Mouse (Mus musculus) forebrain, embryonic 10.5 days (tissue): ENCODE measurements around the gene Cphx1. TPM values are rescaled to one million over a fixed set of nuclear protein-coding genes. Genes with fewer than 3 reads are reported as not detected.
"Not testable (repeated sequence)": the region's sequence is repeated elsewhere in the genome, so short reads cannot be mapped to it uniquely, and the experiment has no call there.

Experiments
- DNase-seq: peaks from one replicate; pipeline ENCODE4 v3.0.0-alpha.2; 2017; ENCODE audit warnings: low spot score; ENCODE audit errors: extremely low spot score
- H3K27ac ChIP-seq: fragments of 300-500 bp; sonication (generic); 2 replicates; pipeline ENCODE4 v1.5.1; 2016; ENCODE audit warnings: mild to moderate bottlenecking
- H3K27me3 ChIP-seq: fragments of 300-500 bp; sonication (generic); 2 replicates; pipeline ENCODE4 v1.6.1; 2016; ENCODE audit warnings: mild to moderate bottlenecking; ENCODE audit not compliant: poor library complexity, severe bottlenecking
- H3K36me3 ChIP-seq: fragments of 300-500 bp; sonication (generic); replicated peaks from 2 replicates; pipeline ENCODE4 v1.6.1; 2016; ENCODE audit warnings: mild to moderate bottlenecking, moderate library complexity
- H3K4me1 ChIP-seq: fragments of 300-500 bp; sonication (generic); 2 replicates; pipeline ENCODE4 v1.6.1; 2016
- H3K4me3 ChIP-seq: fragments of 300-500 bp; sonication (generic); 2 replicates; pipeline ENCODE4 v1.5.1; 2016; ENCODE audit warnings: mild to moderate bottlenecking, moderate library complexity
- H3K9me3 ChIP-seq: fragments of 300-500 bp; sonication (generic); 2 replicates; pipeline ENCODE4 v1.6.1; 2016; ENCODE audit warnings: mild to moderate bottlenecking, moderate library complexity
- WGBS: fragments of 180-500 bp; shearing (Covaris S2); methylation state at CpG from one replicate; pipeline ENCODE4 v1.1.7; 2016; 5-methylcytosine and 5-hydroxymethylcytosine counted together
- polyA plus RNA-seq: library from polyadenylated mRNA; unstranded; fragments of >200 nt; fragmentation: Nextera tagmentation; extraction: Ambion mirVana; gene quantifications from 2 replicates; pipeline ENCODE4 v1.2.1, GENCODE M21; 2016

Gene Cphx1
- not detected in 2 replicates for polyA plus RNA-seq

DNA sequence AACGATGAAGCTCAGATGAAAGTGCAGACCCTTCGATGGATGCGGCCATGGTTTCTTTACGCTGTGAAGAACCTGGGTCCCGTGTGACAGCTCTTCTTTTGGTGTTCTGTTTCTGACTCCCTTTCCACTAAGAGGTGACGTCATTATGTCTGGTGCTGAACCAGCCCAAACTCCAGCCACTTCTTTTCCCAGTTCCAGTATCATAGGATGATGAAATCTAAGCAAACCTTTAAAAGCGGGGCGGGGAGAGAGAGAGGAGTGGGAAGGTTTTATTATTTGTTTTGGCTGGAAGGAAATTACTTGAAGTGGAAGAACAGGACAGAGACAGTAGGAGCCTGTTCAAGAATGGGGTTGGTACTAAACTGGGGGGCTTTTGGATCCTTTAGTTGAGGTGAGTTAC is at the start of gene Cphx1:
Gene Cphx1 (plus strand): TSS at position 301 of the 400 bp plus-strand sequence.
- not testable (repeated sequence) for H3K36me3 ChIP-seq, H3K4me1 ChIP-seq, DNase-seq, H3K27ac ChIP-seq, H3K9me3 ChIP-seq, H3K27me3 ChIP-seq, H3K4me3 ChIP-seq
- no CpG with 5 or more reads among the region's 8 CpGs for WGBS

DNA sequence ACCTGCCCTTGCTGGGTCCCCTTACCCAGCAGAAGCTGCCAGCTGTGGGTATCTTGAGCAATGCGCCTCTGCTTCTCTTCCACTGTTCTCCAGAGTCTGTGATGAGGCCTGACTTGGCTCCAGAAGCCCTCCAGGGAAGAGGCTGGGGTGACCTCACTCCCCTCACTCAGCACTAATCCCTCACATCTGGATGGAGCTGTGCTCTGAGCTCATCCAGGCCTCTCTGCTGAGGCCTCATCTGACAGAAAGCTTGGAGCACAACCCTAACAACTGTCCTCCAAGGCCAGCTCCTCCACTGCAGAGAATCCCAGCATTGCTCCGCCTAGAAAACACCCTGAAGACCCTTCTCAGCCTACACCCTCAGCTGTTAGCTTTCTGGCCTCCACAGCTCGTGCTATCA is 43.5 kb upstream of the Cphx1 start:
- H3K4me3 ChIP-seq, H3K4me1 ChIP-seq, DNase-seq, H3K27ac ChIP-seq, H3K27me3 ChIP-seq, H3K36me3 ChIP-seq, H3K9me3 ChIP-seq: not testable (repeated sequence)
- WGBS, result no CpG with 5 or more reads among the region's 3 CpGs

DNA sequence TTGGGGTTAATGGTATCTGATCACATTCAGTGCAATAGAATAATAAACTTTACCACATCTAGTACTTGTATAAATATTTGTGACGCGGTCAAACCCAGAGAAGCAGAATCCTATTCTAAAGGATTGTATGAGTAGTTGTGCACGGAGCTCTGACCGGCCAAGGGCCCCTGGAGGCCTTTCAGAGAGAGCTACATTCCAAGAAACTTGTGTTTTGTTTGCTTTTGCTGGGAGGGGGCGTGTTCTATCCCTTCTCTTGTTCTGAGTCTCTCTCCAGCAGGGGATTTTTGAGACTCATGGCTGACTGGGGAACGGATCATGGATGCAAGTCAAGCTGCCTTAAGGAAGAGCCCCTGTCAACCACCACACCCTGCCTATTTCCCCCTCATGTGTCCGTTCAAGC is 42.4 kb upstream of the Cphx1 start:
- not testable (repeated sequence) for H3K9me3 ChIP-seq, H3K36me3 ChIP-seq, H3K4me1 ChIP-seq, H3K4me3 ChIP-seq, H3K27me3 ChIP-seq, DNase-seq, H3K27ac ChIP-seq
- no CpG with 5 or more reads among the region's 7 CpGs for WGBS

DNA sequence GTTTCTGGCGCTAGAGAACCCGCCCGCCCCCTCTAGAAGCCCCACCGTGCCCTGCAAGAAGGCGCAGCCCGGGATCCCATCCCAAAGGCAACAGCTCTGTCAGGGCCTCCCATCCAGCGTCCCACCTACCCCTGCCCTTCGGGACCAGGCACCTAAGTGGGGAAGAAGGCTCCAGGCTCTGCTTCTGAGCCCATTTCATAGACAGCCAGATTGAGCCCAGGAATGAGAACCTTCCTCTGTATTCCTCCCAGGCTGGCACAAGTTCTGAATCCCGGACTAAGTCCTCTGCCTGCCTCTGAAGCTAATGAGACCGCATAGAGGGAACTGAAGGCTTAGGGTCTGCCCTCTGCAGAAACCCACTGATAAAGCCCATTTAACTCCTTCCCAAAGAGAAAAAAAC is 35.1 kb upstream of the Cphx1 start, which contains the start of gene Plac9a:
Gene Plac9a (minus strand): TSS at position 101 of the 400 bp plus-strand sequence.
- no CpG with 5 or more reads among the region's 10 CpGs for WGBS
- DNase-seq, H3K36me3 ChIP-seq, H3K9me3 ChIP-seq, H3K4me3 ChIP-seq, H3K4me1 ChIP-seq, H3K27me3 ChIP-seq, H3K27ac ChIP-seq: not testable (repeated sequence)

DNA sequence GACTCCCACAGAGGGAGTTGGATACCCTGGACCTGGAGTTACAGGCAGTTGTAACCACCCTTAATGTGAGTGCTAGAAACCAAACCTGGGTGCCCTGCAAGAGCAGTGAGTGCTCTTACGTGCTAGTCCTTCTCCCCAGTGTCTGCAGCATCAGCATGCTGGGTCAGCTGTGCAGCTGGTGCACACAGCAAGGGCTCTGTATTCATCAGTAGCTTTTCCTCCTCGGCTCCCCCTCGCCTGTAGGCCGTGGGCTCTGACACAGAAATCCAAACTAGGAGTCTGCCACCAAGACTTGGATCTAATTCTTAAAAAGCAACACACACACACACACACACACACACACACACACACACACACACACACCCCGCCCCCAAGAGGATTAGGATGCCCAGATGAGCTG is 32.9 kb upstream of the Cphx1 start:
- not testable (repeated sequence) for H3K9me3 ChIP-seq, H3K36me3 ChIP-seq, H3K4me3 ChIP-seq, H3K4me1 ChIP-seq, H3K27me3 ChIP-seq, DNase-seq, H3K27ac ChIP-seq
- 43% methylated on average over 1 of the region's 5 CpGs for WGBS

DNA sequence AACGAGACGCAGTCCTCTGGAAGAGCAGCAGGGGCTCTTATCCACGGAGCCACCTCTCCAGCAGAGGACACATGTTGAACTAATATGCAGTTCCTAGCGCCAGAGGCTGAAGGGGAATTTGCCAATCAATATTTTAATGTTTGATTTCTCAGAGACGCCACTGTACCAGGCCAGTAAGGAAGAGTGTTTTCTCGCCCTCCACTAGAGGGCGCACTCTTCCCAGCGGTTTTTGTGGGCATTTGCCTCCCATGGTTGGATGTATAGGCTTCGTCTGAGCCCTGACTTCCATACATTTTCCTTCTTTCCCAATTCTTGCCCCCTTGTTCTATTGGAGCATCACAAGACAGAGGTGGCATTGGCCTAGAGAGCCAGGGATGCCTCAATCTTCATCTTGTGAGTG is 30.8 kb upstream of the Cphx1 start:
- not testable (repeated sequence) for H3K27ac ChIP-seq, H3K4me1 ChIP-seq, H3K36me3 ChIP-seq, H3K9me3 ChIP-seq, H3K4me3 ChIP-seq, DNase-seq, H3K27me3 ChIP-seq
- no CpG with 5 or more reads among the region's 9 CpGs for WGBS

DNA sequence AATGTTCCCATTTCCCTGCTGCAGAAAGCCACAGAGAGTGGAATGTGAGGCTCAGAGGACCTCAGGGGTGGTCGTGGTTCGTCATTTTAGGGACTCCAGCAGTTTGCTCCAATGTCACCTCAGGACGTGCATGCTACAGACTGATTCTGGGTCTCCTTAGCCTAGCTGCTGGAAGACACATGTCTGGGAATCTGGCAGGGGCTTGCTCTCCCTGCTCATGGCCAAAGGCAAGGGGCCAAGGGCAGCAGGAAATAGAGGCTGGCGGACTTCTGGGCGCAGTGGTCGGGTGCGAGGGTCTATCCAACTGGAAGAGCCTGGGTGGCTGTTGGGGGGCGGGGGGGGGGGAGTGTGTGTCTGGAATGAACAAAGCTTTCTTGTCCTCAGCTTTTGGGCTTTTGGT is 29.1 kb upstream of the Cphx1 start:
- H3K4me3 ChIP-seq, H3K4me1 ChIP-seq, DNase-seq, H3K27me3 ChIP-seq, H3K27ac ChIP-seq, H3K9me3 ChIP-seq, H3K36me3 ChIP-seq: not testable (repeated sequence)
- WGBS, result no CpG with 5 or more reads among the region's 8 CpGs

DNA sequence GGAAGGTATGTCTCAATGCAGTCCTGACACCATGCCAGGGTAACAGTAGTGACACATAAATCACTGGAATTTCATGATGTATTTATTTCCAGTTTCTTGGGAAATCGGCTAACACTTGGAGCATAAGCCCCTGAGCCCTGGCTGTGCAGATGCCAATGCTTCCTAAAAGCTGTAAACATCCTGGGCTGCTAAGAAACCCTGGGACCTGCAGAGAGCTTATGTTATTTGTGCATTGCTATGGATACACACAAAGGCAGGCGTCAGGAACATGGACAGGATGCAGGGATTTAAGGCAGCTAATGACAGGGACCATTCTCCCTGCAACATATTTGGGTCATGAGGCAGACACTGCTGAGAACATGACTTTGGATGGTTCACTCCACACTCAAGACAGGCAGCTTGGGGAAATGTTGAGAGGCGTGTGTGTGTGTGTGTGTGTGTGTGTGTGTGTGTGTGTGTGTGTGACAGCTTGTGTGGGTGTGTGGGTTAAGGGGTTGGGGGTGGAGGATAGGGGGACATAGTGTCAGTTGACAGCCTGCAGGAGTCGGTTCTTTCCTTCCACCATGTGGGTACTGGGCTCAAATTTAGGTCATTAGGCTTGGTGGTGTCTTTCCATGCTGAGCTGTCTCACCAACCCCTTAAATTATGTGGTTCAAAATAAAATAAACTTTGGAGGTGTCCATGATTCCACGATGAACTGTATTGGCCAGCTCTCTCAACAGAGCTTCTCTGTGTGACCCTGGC is 19.5 kb upstream of the Cphx1 start:
- not testable (repeated sequence) for H3K27ac ChIP-seq, H3K36me3 ChIP-seq, H3K4me1 ChIP-seq, H3K4me3 ChIP-seq, DNase-seq, H3K9me3 ChIP-seq, H3K27me3 ChIP-seq
- WGBS, result no CpG with 5 or more reads among the region's 5 CpGs

DNA sequence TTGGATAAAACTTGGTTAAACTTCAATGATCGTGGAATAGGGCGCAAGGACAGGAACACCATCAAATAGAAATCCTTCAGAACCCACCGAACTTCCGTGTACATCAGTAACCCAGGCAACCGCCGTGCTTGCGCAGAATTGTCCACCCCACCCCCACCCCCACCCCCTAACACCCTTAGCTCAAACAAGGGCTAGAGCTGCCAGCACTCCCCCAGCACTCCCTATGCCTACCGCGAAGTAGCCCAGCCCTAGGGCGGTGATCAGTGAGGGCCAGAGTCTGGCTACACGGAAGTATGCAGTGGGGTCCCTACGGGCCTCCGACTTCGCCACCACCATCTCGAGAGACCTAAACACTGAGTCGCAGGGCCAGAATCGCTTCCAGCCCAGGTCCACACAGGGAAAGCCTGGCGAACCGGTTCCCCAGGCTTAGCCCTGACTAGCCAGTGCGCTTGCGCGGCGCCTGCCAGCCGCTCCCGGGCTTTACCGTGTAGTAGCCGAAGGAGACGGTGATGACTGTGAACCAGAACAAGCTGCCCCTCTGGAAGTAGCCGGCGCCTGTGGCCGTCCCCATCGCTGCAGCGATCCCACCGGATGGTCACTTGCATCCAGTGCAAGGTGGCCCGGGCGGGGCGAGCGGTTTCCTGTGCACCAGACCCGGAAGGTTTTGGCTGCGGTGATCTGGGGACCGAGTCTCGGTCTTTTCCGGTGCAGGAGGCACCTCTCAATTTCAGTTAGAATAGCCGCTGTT is 11.1 kb upstream of the Cphx1 start:
- H3K27me3 ChIP-seq, H3K4me1 ChIP-seq, H3K4me3 ChIP-seq, H3K27ac ChIP-seq, H3K36me3 ChIP-seq, DNase-seq, H3K9me3 ChIP-seq: not testable (repeated sequence)
- WGBS, result no CpG with 5 or more reads among the region's 44 CpGs

DNA sequence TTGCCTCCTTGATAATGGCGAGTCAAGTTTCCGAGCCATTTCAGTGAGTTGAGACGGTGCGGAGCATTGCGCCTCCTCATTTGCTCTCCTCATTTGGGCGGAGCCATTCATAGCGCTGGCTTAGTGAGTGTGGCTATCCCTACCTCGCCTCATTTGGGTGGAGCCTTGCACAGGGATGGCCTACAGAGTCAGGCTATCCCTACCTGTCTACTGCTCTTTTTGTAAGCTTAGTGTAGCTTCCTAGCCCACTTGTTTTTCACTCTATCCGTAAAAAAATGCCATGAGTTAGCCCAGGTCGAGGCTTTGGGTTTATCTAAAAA is 10.6 kb upstream of the Cphx1 start, which contains the start of gene Tmem254a:
Gene Tmem254a (minus strand): TSS at position 111 of the 320 bp plus-strand sequence.
- DNase-seq, H3K9me3 ChIP-seq, H3K4me3 ChIP-seq, H3K36me3 ChIP-seq, H3K4me1 ChIP-seq, H3K27me3 ChIP-seq, H3K27ac ChIP-seq: not testable (repeated sequence)
- no CpG with 5 or more reads among the region's 10 CpGs for WGBS

DNA sequence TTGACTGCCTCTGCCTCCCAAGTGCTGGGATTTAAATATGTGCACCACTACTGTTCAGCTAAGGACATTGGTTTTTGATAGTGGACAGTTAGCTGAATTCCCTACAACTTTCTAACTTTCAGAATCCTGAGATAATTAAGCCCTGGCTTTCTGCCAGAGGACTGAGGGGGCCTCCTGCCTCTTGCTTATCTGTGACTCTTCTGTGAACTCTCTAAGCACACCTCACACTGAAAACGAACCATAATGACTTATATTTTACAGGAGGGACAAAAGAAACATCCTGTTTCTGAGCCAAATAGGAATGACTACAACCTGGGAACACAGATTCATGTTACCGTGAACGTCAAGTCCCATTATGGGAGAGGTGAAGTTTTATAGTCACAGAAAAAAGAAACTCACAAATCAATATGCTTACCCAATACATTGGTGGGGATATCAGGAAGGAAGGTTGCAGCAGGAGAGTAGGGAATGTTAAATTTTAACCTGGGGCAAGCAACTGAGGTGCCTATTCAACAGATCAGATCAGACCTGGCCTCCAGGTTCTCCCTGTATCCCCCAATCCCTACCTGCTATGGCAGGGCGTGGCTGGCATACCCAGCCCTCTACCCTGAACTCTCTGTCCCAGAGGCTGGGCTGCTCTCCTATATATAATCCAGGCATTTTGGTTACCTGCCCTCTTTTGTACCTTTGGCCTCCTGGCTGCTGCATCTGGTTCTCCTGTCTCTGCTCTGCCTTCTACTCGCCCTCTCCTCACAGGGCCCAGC is 1.1 kb upstream of the Cphx1 start:
- H3K9me3 ChIP-seq, H3K4me3 ChIP-seq, H3K27me3 ChIP-seq, DNase-seq, H3K36me3 ChIP-seq, H3K4me1 ChIP-seq, H3K27ac ChIP-seq: not testable (repeated sequence)
- WGBS, result no CpG with 5 or more reads among the region's 5 CpGs

DNA sequence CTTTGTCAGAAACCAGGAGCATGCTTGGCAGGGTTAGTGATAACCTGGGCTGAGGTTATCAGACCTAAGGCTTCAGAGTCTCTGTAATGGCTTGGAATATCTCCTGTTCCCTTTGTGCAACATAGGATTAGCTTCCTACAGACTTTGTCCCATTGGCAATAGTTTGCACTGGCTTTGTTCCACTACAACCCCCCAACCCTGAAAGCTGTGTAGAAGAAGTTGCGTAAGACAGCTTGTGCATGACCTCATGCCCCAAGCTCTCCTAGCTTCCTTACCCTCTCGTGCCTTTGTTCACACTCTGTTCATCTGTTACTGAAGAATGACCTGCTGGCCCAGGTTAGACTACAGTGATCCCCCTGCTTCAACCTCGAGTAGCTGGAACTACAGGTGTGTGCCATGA is 19.8 kb downstream of the Cphx1 start:
- not testable (repeated sequence) for DNase-seq, H3K4me1 ChIP-seq, H3K27me3 ChIP-seq, H3K36me3 ChIP-seq, H3K27ac ChIP-seq, H3K9me3 ChIP-seq, H3K4me3 ChIP-seq
- WGBS, result no CpG with 5 or more reads among the region's 3 CpGs
